Mouse (Mus musculus) mature B cell (primary cell): ENCODE results near the gene Rbbp7.

Experiments
- in situ Hi-C: fragments of 300-500 bp; cut with MboI; formaldehyde crosslinking; loops from 2 replicates; pipeline ENCODE4 v1.14.3; 2019

The Rbbp7 gene

GRCm38 (mm10) chrX:162828016-162828415 is 67.8 kb downstream of the Rbbp7 start:
- in situ Hi-C loops, result no loop called here
